Mouse (Mus musculus) liver, embryonic 16.5 days (tissue): ENCODE measurements around the gene Sval1. TPM values are rescaled to one million over a fixed set of nuclear protein-coding genes. Genes with fewer than 3 reads are reported as not detected.

Experiments used
- ATAC-seq: fragments of 200-750 bp; cut with Nextera tagmentation; 2 replicates; pipeline ENCODE4 v1.8.0; 2017; ENCODE audit warnings: low read depth, mild to moderate bottlenecking, moderate number of reproducible peaks, moderate library complexity
- H3K27ac ChIP-seq: fragments of 300-500 bp; sonication (generic); 2 replicates; pipeline ENCODE4 v1.5.1; 2014; ENCODE audit warnings: mild to moderate bottlenecking, low read length
- H3K27me3 ChIP-seq: fragments of 300-500 bp; sonication (generic); 2 replicates; pipeline ENCODE4 v1.6.1; 2014; ENCODE audit warnings: low read depth, low read length, mixed read lengths; ENCODE audit not compliant: control insufficient read depth, insufficient read depth
- H3K36me3 ChIP-seq: fragments of 300-500 bp; sonication (generic); 2 replicates; pipeline ENCODE4 v1.6.1; 2014; ENCODE audit warnings: mild to moderate bottlenecking; ENCODE audit not compliant: control insufficient read depth, insufficient read depth
- H3K4me1 ChIP-seq: fragments of 300-500 bp; sonication (generic); 2 replicates; pipeline ENCODE4 v1.6.1; 2014; ENCODE audit warnings: low read depth, low read length, mixed read lengths; ENCODE audit not compliant: control insufficient read depth
- H3K4me2 ChIP-seq: fragments of 300-500 bp; sonication (generic); 2 replicates; pipeline ENCODE4 v1.6.1; 2014; ENCODE audit warnings: low read depth, low read length, mixed read lengths
- H3K4me3 ChIP-seq: fragments of 300-500 bp; sonication (generic); 2 replicates; pipeline ENCODE4 v1.5.1; 2014; ENCODE audit warnings: low read depth, mild to moderate bottlenecking, low read length
- H3K9ac ChIP-seq: fragments of 300-500 bp; sonication (generic); 2 replicates; pipeline ENCODE4 v1.6.1; 2014; ENCODE audit warnings: low read depth, low read length
- H3K9me3 ChIP-seq: fragments of 300-500 bp; sonication (generic); replicated peaks from 2 replicates; pipeline ENCODE4 v1.6.1; 2016; ENCODE audit warnings: low read length; ENCODE audit not compliant: control insufficient read depth
- WGBS: fragments of 180-500 bp; shearing (Covaris S2); extraction: QIAGEN DNeasy Blood & Tissue Kit; methylation state at CpG from one replicate; pipeline ENCODE4 v1.1.7; 2014; ENCODE audit not compliant: insufficient replicate concordance; 5-methylcytosine and 5-hydroxymethylcytosine counted together
- polyA plus RNA-seq: library from polyadenylated mRNA; unstranded; fragments of >200 nt; fragmentation: Nextera tagmentation; extraction: Ambion mirVana; gene quantifications from 2 replicates; pipeline ENCODE4 v1.2.1, GENCODE M21; 2015

The Sval1 gene
- polyA plus RNA-seq = not detected in 2 replicates

DNA sequence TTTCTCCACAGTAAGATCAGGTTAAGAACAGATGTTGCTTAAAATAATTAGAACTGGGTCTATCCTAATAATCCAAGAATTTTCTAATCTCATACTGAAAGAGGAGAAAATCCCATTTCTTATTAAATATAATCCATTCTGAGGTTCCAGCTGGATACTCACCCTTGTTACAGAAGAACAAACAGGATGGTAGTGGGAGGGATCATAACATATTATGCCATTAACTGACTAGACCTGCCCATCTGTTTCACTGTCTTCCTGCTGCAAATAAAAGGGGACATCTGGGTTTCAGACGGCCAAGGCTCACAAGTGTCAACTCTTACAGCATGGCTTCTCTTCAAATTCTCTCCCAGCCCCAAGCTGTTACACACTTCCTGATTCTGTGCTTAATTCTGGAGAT, at the start of gene Sval1:
Gene Sval1 (plus strand): TSS at position 301 of the 400 bp plus-strand sequence.
- Histone ChIP-seq H3K9me3 (no peaks in the 10 kb centered on the region), H3K4me2 (no peak within 1 kb of the TSS), H3K9ac (no peak within 1 kb of the TSS), H3K4me1 (no peaks in the 10 kb centered on the region), H3K27me3 (no peaks in the 10 kb centered on the region), H3K27ac (no peak within 1 kb of the TSS), H3K36me3 (no peaks in the 10 kb centered on the region), H3K4me3 (no peak within 1 kb of the TSS)
- WGBS = 53% methylated on average over 1 of the region's 1 CpGs
- ATAC-seq = no peak

DNA sequence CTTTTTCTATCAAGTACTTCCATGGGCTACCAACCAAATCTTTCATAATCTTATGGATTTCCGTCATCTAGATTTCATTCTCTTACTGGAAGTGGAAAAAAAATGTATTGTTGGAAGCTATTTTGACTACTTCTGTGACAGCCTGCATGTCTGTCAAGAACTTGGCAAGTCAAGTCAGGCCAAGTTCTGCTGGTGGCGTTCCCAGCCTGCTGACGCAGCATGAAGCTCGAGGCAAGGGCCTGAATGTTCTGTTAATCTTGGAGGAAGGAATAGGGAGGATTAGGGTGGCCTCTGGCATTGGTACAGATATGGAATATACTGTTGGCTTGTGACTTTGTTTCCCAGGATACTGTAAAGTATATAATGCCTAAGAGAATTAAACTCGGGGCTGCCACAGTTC, 39.8 kb upstream of the Sval1 start:
- ATAC-seq = no peak
- no peaks in the 10 kb centered on the region for H3K27me3 ChIP-seq
- no peaks in the 10 kb centered on the region for H3K9me3 ChIP-seq
- H3K4me2 ChIP-seq = no peak overlapping the region
- no peaks in the 10 kb centered on the region for H3K36me3 ChIP-seq
- H3K4me3 ChIP-seq = no peak overlapping the region
- no peak overlapping the region for H3K27ac ChIP-seq
- no peak overlapping the region for H3K9ac ChIP-seq
- no peaks in the 10 kb centered on the region for H3K4me1 ChIP-seq
- 64% methylated on average over 5 of the region's 5 CpGs for WGBS

DNA sequence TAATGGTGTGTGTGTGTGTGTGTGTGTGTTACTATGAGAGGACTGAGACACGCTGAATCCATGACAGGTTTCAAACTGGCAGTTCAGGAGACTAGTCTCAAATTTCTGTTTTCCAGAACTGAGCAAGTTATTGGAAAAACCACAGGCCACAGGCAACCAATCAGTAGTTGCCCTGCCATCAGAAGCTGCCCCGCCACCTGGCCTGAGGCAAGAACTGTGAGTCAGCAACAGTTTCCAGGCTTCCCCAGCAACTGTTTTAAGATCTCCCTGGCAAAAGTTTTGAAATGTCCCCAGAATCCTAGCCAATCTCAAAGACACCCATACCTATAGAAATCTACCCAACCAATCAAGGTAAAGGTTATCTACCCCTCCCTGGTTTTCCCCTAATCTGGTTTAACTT, 36.5 kb upstream of the Sval1 start:
- no peak overlapping the region for H3K27ac ChIP-seq
- no peak for ATAC-seq
- no peak overlapping the region for H3K4me3 ChIP-seq
- WGBS = 58% methylated on average over 2 of the region's 2 CpGs
- H3K36me3 ChIP-seq = no peaks in the 10 kb centered on the region
- no peak overlapping the region for H3K9ac ChIP-seq
- no peak overlapping the region for H3K4me2 ChIP-seq
- no peaks in the 10 kb centered on the region for H3K9me3 ChIP-seq
- H3K4me1 ChIP-seq = no peaks in the 10 kb centered on the region
- no peaks in the 10 kb centered on the region for H3K27me3 ChIP-seq

DNA sequence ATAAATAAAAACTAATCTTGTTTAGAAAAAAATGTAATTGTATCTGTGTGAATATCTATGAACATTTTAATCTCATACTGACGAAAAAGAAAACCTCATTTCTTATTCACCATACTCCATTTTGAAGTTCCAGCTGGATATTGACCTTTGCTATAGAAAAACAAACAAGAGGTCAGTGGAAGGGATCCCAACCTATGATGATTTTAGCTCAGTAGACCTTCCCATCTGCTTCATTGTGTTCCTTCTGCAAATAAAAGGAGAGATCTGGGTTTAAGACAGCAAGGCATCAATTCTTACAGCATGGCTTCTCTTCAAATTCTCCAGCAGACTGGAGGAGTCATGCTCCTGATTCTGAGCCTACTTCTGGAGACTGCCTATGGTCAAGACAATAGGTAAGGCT, 16.4 kb downstream of the Sval1 start, which contains the start of gene Sval3:
Gene Sval3 (plus strand): TSS at position 301 of the 400 bp plus-strand sequence.
- ATAC-seq = no peak
- Histone ChIP-seq H3K9me3 (no peaks in the 10 kb centered on the region), H3K9ac (no peak within 1 kb of the TSS), H3K36me3 (no peaks in the 10 kb centered on the region), H3K4me2 (no peak within 1 kb of the TSS), H3K4me3 (no peak within 1 kb of the TSS), H3K4me1 (no peaks in the 10 kb centered on the region), H3K27me3 (no peaks in the 10 kb centered on the region), H3K27ac (no peak within 1 kb of the TSS)
- 36% methylated on average over 1 of the region's 1 CpGs for WGBS

Other genes with a start within 250 kb of the Sval1 start
- gene Kel, start 247.3 kb upstream of the Sval1 start, polyA plus RNA-seq = 308 and 322 TPM in 2 replicates
- gene Olfr459, start 176.5 kb upstream of the Sval1 start, polyA plus RNA-seq = not detected in 2 replicates
- gene Pip, start 104.1 kb upstream of the Sval1 start, polyA plus RNA-seq = not detected in 2 replicates
- gene Sval2, start 98.6 kb upstream of the Sval1 start, polyA plus RNA-seq = not detected in 2 replicates
- not detected in 2 replicates for gene Sval3, start 16.5 kb downstream of the Sval1 start, polyA plus RNA-seq
- not detected in 2 replicates for gene Sva, start 86.8 kb downstream of the Sval1 start, polyA plus RNA-seq
- not detected in 2 replicates for gene Tas2r139, start 189.3 kb downstream of the Sval1 start, polyA plus RNA-seq